Mouse (Mus musculus): ENCODE results near the gene Cdc42se2. TPM values are rescaled to one million over a fixed set of nuclear protein-coding genes. Genes with fewer than 3 reads are reported as not detected.

Gene Cdc42se2
- polyA plus RNA-seq, 1 experiment, result 0.27 TPM

DNA sequence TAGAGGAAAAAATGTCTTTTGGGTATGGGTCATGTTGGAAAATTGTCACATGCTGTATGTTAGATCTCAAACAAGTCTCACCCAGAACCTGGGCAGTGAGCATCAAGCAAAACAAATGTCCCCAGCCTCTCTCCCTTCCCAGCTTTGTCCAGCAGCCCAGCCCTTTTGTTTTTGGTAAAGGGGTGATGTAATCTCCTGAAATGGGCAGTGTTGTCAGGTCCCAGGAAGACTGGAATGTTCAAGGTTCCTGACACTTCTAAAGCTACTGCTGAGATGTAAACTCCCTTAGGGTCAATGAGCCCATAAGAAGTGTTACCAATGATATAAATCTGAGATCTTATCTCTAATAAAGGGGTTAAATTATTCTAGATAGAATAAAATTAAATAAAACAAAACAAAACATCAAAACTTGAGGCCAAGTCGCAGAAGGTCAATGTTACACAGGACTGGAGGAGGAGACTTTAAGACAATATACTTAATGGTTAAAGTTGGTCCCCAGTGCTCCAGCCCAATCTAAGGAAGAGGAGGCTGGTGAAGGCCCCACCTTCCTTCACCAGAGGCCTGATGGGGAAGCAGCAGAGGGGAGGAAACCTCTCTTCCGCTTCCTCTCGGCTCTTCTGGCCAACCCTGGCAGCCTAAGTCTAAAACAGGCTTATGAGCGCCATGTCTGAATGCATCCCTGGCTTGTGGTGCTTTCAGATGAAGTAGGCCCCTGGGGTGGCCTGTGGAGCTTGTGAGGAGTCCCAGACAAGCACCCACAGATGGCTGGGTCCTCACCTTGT is 76.8 kb downstream of the Cdc42se2 start:
- Histone ChIP-seq H3K4me3 (replicated peaks) (no peak overlapping the region), H3K27me3 (ENCODE audit: control insufficient read depth) (no peaks in the 10 kb centered on the region)
- TF ChIP-seq GATA1 (IDR thresholded peaks at IDR 0.05; ENCODE audit: low read length), result no peak
- TF ChIP-seq TAL1 (IDR thresholded peaks at IDR 0.05; ENCODE audit: low read length), result no peak

DNA sequence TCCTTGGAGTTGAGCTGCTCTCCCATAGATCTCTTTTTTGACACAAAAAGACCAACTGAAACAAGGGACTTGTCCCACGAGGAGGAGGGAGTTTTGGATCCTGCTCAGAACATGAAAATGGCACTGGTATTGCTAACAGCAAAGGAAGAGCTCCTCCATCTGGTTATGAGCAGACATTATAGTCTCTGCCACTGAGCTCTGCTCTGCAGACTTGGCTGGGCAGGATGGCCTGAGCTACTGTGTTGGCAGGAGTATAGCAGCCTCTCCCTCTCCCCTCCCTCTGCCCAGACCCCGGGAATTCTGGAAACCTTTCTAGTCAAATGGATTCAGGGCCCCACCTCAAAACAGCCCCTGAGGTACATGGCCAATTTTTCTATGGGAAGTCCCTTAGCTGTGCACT is 77.8 kb downstream of the Cdc42se2 start:
- TF ChIP-seq TAL1 (IDR thresholded peaks at IDR 0.05; ENCODE audit: low read length) (no peak), GATA1 (IDR thresholded peaks at IDR 0.05; ENCODE audit: low read length) (no peak)
- H3K4me3 ChIP-seq (replicated peaks), result no peak overlapping the region
- H3K36me3 ChIP-seq (ENCODE audit: control insufficient read depth), result no peaks in the 10 kb centered on the region
- no peaks in the 10 kb centered on the region for H3K9me3 ChIP-seq (ENCODE audit: control insufficient read depth, low read length)
- no peaks in the 10 kb centered on the region for H3K4me1 ChIP-seq (ENCODE audit: control insufficient read depth)
- H3K27me3 ChIP-seq (ENCODE audit: control insufficient read depth), result no peaks in the 10 kb centered on the region

More for the DNA sequence above, 76.8 kb downstream of the Cdc42se2 start:
- peaks cover 2% of the 10 kb centered on the region for H3K36me3 ChIP-seq (ENCODE audit: control insufficient read depth)
- H3K9me3 ChIP-seq (ENCODE audit: control insufficient read depth, low read length), result no peaks in the 10 kb centered on the region
- H3K4me1 ChIP-seq (ENCODE audit: control insufficient read depth), result no peaks in the 10 kb centered on the region

DNA sequence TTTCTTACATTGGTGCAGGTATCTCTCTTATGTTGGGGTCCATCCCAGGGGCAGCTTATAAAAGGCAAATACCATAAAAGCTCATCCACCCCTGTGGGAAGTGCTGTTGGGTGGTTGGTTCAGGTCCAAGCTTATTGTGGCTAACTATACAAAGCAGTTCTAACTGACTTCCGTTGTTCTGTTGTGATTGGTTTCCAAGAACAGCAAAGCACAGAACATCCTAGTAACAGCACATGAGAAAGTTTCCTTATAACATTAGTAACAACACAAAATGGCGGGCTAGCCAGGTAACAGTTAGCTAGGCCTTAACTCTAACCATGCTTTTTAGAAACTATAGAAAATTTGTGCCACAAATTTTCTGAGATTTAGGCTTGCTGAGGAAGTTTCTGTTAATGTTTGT is 79.3 kb downstream of the Cdc42se2 start:
- H3K4me3 ChIP-seq (replicated peaks), result no peak overlapping the region
- TF ChIP-seq TAL1 (IDR thresholded peaks at IDR 0.05; ENCODE audit: low read length), result no peak
- no peaks in the 10 kb centered on the region for H3K4me1 ChIP-seq (ENCODE audit: control insufficient read depth)

DNA sequence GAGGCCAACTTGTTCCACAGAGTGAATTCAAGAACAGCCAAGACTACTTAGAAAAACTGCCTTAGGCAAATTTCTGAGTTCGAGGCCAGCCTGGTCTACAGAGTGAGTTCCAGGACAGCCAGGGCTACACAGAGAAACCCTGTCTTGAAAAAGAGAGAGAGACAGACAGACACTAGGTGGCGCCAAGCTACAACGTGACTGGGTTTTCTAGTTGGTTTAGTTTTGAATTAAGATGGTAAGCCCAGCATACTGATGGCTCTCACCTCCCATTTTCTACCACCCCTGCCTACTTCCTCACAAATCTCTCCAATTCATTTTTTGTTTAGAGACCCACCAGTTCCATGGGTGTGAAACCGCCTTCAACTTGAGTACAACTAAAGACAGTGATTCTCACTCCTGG is 84.2 kb downstream of the Cdc42se2 start:
- H3K36me3 ChIP-seq (ENCODE audit: control insufficient read depth), result peaks cover 9% of the 10 kb centered on the region
- no peaks in the 10 kb centered on the region for H3K4me1 ChIP-seq (ENCODE audit: control insufficient read depth)
- no peaks in the 10 kb centered on the region for H3K9me3 ChIP-seq (ENCODE audit: control insufficient read depth, low read length)
- no peaks in the 10 kb centered on the region for H3K27me3 ChIP-seq (ENCODE audit: control insufficient read depth)
- TF ChIP-seq GATA1 (IDR thresholded peaks at IDR 0.05; ENCODE audit: low read length), result no peak
- no peak for TF ChIP-seq TAL1 (IDR thresholded peaks at IDR 0.05; ENCODE audit: low read length)
- H3K4me3 ChIP-seq (replicated peaks), result no peak overlapping the region

More for the DNA sequence above, 79.3 kb downstream of the Cdc42se2 start:
- Histone ChIP-seq H3K9me3 (ENCODE audit: control insufficient read depth, low read length) (no peaks in the 10 kb centered on the region), H3K36me3 (ENCODE audit: control insufficient read depth) (no peaks in the 10 kb centered on the region), H3K27me3 (ENCODE audit: control insufficient read depth) (no peaks in the 10 kb centered on the region)

DNA sequence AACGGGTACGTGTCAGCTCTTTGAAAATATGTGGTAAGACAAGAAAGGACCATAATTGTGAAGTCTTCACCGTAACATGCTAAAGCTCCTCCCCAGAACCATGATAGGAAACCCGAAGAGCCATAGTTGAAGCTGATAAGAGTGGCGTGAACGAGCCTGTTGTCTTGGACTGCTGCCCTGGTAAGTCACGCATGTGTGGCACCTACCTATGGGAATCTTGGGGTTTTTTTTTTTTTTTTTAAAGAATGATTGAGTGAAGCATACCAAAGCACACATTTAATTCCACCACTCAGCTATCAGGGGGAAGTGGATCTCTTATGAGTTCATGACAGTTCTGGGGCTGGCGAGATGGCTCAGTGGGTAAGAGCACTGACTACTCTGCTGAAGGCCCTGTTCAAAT is 85.6 kb downstream of the Cdc42se2 start:
- Histone ChIP-seq H3K4me1 (ENCODE audit: control insufficient read depth) (no peaks in the 10 kb centered on the region), H3K9me3 (ENCODE audit: control insufficient read depth, low read length) (no peaks in the 10 kb centered on the region), H3K27me3 (ENCODE audit: control insufficient read depth) (no peaks in the 10 kb centered on the region), H3K36me3 (ENCODE audit: control insufficient read depth) (peaks cover 22% of the 10 kb centered on the region), H3K4me3 (replicated peaks) (no peak overlapping the region)
- TF ChIP-seq GATA1 (IDR thresholded peaks at IDR 0.05; ENCODE audit: low read length) (no peak), TAL1 (IDR thresholded peaks at IDR 0.05; ENCODE audit: low read length) (no peak)

DNA sequence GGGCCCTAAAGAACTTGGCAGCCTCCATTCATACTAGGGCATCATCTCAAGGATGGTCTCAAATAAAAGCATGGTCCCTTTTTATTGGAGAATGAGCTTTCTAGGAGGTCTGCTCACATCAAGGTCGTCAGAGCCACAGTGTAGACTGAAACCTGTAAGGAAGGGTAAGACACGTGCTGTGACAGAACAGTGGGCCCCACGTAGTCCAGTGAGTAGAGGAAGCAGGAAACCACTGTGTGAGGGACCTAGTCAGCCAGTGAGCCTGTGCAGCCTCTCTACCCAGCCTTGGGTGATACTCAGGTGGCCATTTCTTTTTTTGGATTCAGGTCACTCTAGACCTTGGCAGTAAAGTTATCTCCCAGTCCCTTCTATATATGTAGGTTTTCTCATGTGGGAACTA is 87.5 kb downstream of the Cdc42se2 start:
- Histone ChIP-seq H3K36me3 (ENCODE audit: control insufficient read depth) (peaks cover 39% of the 10 kb centered on the region), H3K27me3 (ENCODE audit: control insufficient read depth) (no peaks in the 10 kb centered on the region), H3K4me3 (replicated peaks) (no peak overlapping the region), H3K4me1 (ENCODE audit: control insufficient read depth) (no peaks in the 10 kb centered on the region), H3K9me3 (ENCODE audit: control insufficient read depth, low read length) (no peaks in the 10 kb centered on the region)
- TF ChIP-seq GATA1 (IDR thresholded peaks at IDR 0.05; ENCODE audit: low read length) (no peak), TAL1 (IDR thresholded peaks at IDR 0.05; ENCODE audit: low read length) (no peak)

DNA sequence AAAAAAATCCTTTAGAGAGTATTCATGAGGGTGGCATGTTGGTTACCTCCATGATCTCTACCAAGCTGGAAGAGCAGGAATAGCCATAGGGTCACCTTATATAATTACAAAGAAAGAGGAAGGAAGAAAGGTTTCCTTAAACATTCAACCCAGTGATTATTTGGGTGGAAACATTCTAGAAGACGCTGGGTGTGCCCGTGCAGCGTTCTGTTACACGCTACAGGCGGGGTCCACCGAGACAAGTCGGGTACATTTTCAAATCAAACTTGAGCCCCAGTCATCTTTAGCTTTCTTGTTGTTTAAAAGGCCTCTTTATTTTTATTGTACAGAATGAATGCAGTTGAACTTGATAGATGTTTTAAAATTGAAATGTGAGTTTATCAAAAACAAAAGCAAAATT is 88.8 kb downstream of the Cdc42se2 start:
- TF ChIP-seq TAL1 (IDR thresholded peaks at IDR 0.05; ENCODE audit: low read length), result no peak
- no peak for TF ChIP-seq GATA1 (IDR thresholded peaks at IDR 0.05; ENCODE audit: low read length)

DNA sequence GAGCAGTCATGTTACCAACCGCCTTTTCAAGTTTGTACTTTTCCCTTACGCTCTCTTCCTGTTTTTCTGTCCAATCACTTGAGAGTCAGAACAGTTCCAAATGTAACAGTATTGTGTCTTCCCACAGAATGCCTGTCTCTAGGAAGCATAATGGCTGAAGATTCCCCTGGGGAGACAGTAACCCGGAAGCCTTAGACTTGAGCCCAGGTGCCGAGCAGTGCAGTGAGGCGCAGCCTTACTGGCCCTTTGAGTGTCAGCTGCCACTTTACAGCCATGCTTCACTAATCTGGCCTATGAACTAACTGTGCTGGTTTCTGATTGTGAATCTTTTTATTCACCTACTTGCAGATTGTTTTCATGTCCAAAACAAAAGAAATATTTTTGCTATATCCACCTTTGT is 89.9 kb downstream of the Cdc42se2 start:
- Histone ChIP-seq H3K9me3 (ENCODE audit: control insufficient read depth, low read length) (no peaks in the 10 kb centered on the region), H3K4me3 (replicated peaks) (no peak overlapping the region), H3K4me1 (ENCODE audit: control insufficient read depth) (peaks cover 2% of the 10 kb centered on the region; the same call in 1 of the 2 replicates), H3K36me3 (ENCODE audit: control insufficient read depth) (peaks cover 57% of the 10 kb centered on the region), H3K27me3 (ENCODE audit: control insufficient read depth) (no peaks in the 10 kb centered on the region)
- TF ChIP-seq GATA1 (IDR thresholded peaks at IDR 0.05; ENCODE audit: low read length), result no peak
- no peak for TF ChIP-seq TAL1 (IDR thresholded peaks at IDR 0.05; ENCODE audit: low read length)

More for the DNA sequence above, 88.8 kb downstream of the Cdc42se2 start:
- Histone ChIP-seq H3K27me3 (ENCODE audit: control insufficient read depth) (no peaks in the 10 kb centered on the region), H3K36me3 (ENCODE audit: control insufficient read depth) (peaks cover 52% of the 10 kb centered on the region), H3K9me3 (ENCODE audit: control insufficient read depth, low read length) (no peaks in the 10 kb centered on the region), H3K4me1 (ENCODE audit: control insufficient read depth) (peaks cover 2% of the 10 kb centered on the region; the same call in 1 of the 2 replicates), H3K4me3 (replicated peaks) (no peak overlapping the region)

DNA sequence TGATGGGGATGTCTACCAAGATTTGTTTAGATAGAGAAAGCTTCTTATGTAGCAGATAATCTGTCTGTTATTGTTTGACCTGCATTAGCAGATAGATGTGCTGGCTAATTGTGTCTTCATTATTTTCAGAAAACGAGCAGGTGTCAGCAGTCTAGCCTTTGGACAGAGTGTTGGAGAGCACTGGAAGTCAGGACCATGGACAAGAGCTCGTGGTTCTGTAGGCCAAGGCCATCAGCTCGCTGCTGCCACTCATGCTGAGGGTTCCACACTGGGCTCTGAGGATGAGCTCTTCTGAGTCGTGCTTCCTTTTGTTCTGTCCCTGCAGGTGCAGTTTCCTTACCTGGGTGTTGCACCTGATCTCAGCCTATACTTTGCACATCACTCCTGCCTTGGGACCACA is 91.5 kb downstream of the Cdc42se2 start:
- H3K9me3 ChIP-seq (ENCODE audit: control insufficient read depth, low read length), result no peaks in the 10 kb centered on the region
- peaks cover 2% of the 10 kb centered on the region; the same call in 1 of the 2 replicates for H3K4me1 ChIP-seq (ENCODE audit: control insufficient read depth)
- TF ChIP-seq TAL1 (IDR thresholded peaks at IDR 0.05; ENCODE audit: low read length), result no peak
- H3K27me3 ChIP-seq (ENCODE audit: control insufficient read depth), result no peaks in the 10 kb centered on the region
- no peak overlapping the region for H3K4me3 ChIP-seq (replicated peaks)
- peaks cover 72% of the 10 kb centered on the region for H3K36me3 ChIP-seq (ENCODE audit: control insufficient read depth)
